Mouse (Mus musculus) neural tube, embryonic 14.5 days (tissue): ENCODE measurements around the gene Tenm3. TPM values are rescaled to one million over a fixed set of nuclear protein-coding genes. Genes with fewer than 3 reads are reported as not detected.

Experiments
- ATAC-seq: fragments of 200-750 bp; cut with Nextera tagmentation; 2 replicates; pipeline ENCODE4 v1.8.0; 2017; ENCODE audit warnings: low read depth, mild to moderate bottlenecking, moderate TSS enrichment, moderate library complexity
- H3K27ac ChIP-seq: fragments of 300-500 bp; sonication (generic); 2 replicates; pipeline ENCODE4 v1.5.1; 2014; ENCODE audit warnings: low read depth, mild to moderate bottlenecking, control low read depth, low read length, moderate library complexity, mixed read lengths
- H3K27me3 ChIP-seq: fragments of 300-500 bp; sonication (generic); 2 replicates; pipeline ENCODE4 v1.6.1; 2014; ENCODE audit warnings: low read length; ENCODE audit not compliant: control insufficient read depth, insufficient read depth
- H3K36me3 ChIP-seq: fragments of 300-500 bp; sonication (generic); 2 replicates; pipeline ENCODE4 v1.6.1; 2014; ENCODE audit warnings: low read length, mixed read lengths; ENCODE audit not compliant: control insufficient read depth, insufficient read depth
- H3K4me1 ChIP-seq: fragments of 300-500 bp; sonication (generic); 2 replicates; pipeline ENCODE4 v1.6.1; 2014; ENCODE audit warnings: low read length; ENCODE audit not compliant: control insufficient read depth, insufficient read depth
- H3K4me2 ChIP-seq: fragments of 300-500 bp; sonication (generic); 2 replicates; pipeline ENCODE4 v1.6.1; 2014; ENCODE audit warnings: mild to moderate bottlenecking, low read depth, low read length, control low read depth
- H3K4me3 ChIP-seq: fragments of 300-500 bp; sonication (generic); 2 replicates; pipeline ENCODE4 v1.5.1; 2014; ENCODE audit warnings: low read depth, low read length, control low read depth, mixed read lengths
- H3K9ac ChIP-seq: fragments of 300-500 bp; sonication (generic); replicated peaks from 2 replicates; pipeline ENCODE4 v1.6.1; 2014; ENCODE audit warnings: low read depth, mild to moderate bottlenecking, control low read depth, low read length, mixed read lengths
- H3K9me3 ChIP-seq: fragments of 300-500 bp; sonication (generic); 2 replicates; pipeline ENCODE4 v1.6.1; 2016; ENCODE audit warnings: low read length; ENCODE audit not compliant: control insufficient read depth
- WGBS: fragments of 180-500 bp; shearing (Covaris S2); extraction: QIAGEN DNeasy Blood & Tissue Kit; methylation state at CpG from one replicate; pipeline ENCODE4 v1.1.7; 2014; 5-methylcytosine and 5-hydroxymethylcytosine counted together
- polyA plus RNA-seq: library from polyadenylated mRNA; unstranded; fragments of >200 nt; fragmentation: Nextera tagmentation; extraction: Ambion mirVana; gene quantifications from 2 replicates; pipeline ENCODE4 v1.2.1, GENCODE M21; 2014

Tenm3 gene
- polyA plus RNA-seq, 1 experiment from 2014 or later: 68.9 TPM

DNA sequence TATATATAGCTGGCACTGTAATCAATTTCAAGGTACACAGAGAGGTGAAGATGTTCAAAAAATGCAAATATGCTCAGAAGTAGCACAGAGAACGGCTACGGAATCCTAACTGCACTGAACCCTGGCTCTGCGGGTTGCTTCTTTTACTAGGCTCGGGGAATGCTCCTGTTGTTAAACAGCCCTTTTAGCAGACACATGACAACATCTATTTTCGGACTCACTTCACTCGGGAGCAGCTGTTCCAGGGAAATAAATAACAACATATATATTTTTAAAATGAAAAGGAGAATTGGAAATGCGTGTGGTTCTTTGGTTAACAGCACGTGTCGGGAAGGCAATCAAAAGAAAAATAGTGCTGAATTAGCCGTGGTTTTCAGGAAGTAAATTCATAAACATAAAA, 457.9 kb downstream of the Tenm3 start:
- H3K9ac ChIP-seq: no peak overlapping the region

DNA sequence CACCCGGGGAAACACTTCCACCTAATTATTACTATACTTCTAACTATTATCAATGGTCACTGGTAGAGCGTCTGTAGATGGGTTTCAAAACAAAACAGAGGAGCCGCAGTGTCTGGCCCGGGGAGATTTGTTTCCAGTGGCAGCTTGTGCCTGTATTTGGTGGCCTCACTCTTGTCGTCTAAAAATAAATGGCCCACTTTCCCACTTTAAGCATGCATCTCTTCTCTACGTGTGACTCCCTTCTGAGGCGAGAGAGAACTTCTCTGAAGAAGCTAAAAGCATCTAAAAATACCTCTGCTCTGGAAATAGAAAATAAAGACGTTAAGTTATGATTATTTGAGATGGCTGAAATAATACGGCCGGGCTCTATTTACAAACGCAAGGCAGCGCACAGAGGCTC, 463.7 kb downstream of the Tenm3 start:
- 80% methylated on average over 12 of the region's 12 CpGs for WGBS

More for the DNA sequence above, 457.9 kb downstream of the Tenm3 start:
- no peak for ATAC-seq
- Histone ChIP-seq H3K36me3 (no peaks in the 10 kb centered on the region), H3K9me3 (no peaks in the 10 kb centered on the region), H3K4me2 (no peak overlapping the region), H3K4me3 (no peak overlapping the region), H3K4me1 (peaks cover 6% of the 10 kb centered on the region; the same call in 1 of the 2 replicates), H3K27me3 (no peaks in the 10 kb centered on the region), H3K27ac (no peak overlapping the region)
- WGBS: 37% methylated on average over 10 of the region's 10 CpGs

DNA sequence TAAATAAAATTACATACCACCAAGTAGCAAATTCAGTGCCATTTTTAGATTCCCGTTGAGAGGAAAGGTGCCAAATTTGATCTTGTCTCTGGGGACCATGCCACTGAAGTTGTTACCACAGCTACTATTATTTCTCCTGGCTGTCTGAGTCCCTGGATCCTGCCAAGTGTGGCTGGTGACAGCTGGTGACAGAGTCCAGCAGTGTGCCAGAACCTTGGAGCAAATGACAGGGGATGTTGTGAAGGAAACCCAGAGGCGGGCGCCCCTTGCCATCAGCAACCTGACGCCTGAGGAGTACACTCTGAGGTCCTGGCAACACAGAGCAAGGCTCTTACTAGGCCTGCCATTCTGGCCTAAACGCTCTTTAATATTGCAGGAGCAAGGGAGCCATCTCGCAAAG, 467.0 kb downstream of the Tenm3 start:
- H3K9me3 ChIP-seq: no peaks in the 10 kb centered on the region
- H3K4me3 ChIP-seq: no peak overlapping the region
- H3K9ac ChIP-seq: no peak overlapping the region
- H3K4me2 ChIP-seq: no peak overlapping the region
- H3K4me1 ChIP-seq: no peaks in the 10 kb centered on the region
- no peaks in the 10 kb centered on the region for H3K36me3 ChIP-seq
- 60% methylated on average over 6 of the region's 6 CpGs for WGBS
- no peak overlapping the region; the same call in 1 of the 2 replicates for H3K27ac ChIP-seq
- peak; percentile 62; the same call in 1 of the 2 replicates for ATAC-seq
- no peaks in the 10 kb centered on the region for H3K27me3 ChIP-seq

More for the DNA sequence above, 463.7 kb downstream of the Tenm3 start:
- no peak overlapping the region for H3K9ac ChIP-seq
- H3K4me3 ChIP-seq: no peak overlapping the region
- H3K9me3 ChIP-seq: no peaks in the 10 kb centered on the region
- H3K36me3 ChIP-seq: no peaks in the 10 kb centered on the region
- H3K4me1 ChIP-seq: no peaks in the 10 kb centered on the region
- ATAC-seq: no peak
- no peak overlapping the region for H3K4me2 ChIP-seq
- no peaks in the 10 kb centered on the region for H3K27me3 ChIP-seq
- no peak overlapping the region for H3K27ac ChIP-seq

DNA sequence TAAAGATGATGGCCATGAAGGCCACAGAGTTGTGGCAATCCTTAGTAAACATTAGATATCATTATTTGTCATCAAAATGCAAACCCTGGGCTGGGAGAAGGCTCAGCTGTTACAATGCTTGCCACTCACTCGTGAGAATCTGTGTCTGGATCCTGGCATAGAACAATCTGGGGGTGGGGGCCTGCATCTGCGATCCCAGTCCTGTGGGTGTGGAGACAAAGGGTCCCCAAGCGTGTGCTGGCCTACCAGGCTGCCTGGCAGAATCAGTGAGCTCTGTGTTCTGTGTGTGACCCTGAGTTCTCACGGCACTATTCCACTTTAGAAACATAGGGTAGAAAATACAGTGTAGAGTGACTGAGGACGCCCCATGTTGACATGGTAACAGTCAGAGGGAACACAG, 468.6 kb downstream of the Tenm3 start:
- WGBS: 50% methylated on average over 5 of the region's 5 CpGs
- ATAC-seq: no peak

DNA sequence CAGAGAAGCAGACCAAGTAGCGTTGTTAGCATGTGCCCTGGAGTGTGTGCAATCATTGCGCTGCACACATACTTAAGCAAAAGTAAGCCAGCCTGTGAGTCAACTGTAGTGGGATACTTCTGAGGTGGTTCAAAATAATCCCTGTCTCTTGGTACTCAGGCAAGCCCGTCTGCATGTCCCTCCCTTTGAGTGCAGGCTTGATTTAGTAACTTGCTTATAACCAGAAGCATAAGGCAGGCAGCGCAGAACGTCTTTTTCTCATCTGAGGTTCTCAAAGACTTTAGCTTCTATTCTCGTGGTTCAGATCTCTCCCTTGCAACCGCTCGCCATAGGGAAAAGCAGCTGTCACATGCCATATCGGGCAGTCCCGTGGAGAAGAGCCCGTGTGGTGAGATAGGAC, 470.3 kb downstream of the Tenm3 start:
- H3K4me3 ChIP-seq: no peak overlapping the region
- ATAC-seq: no peak
- H3K27ac ChIP-seq: no peak overlapping the region
- no peak overlapping the region for H3K4me2 ChIP-seq
- H3K36me3 ChIP-seq: no peaks in the 10 kb centered on the region
- no peaks in the 10 kb centered on the region for H3K4me1 ChIP-seq
- no peak overlapping the region for H3K9ac ChIP-seq
- H3K9me3 ChIP-seq: no peaks in the 10 kb centered on the region
- 91% methylated on average over 11 of the region's 11 CpGs for WGBS
- H3K27me3 ChIP-seq: no peaks in the 10 kb centered on the region

More for the DNA sequence above, 468.6 kb downstream of the Tenm3 start:
- Histone ChIP-seq H3K36me3 (no peaks in the 10 kb centered on the region), H3K9me3 (no peaks in the 10 kb centered on the region), H3K4me3 (no peak overlapping the region), H3K27ac (no peak overlapping the region), H3K9ac (no peak overlapping the region), H3K4me1 (no peaks in the 10 kb centered on the region), H3K27me3 (no peaks in the 10 kb centered on the region), H3K4me2 (no peak overlapping the region)

DNA sequence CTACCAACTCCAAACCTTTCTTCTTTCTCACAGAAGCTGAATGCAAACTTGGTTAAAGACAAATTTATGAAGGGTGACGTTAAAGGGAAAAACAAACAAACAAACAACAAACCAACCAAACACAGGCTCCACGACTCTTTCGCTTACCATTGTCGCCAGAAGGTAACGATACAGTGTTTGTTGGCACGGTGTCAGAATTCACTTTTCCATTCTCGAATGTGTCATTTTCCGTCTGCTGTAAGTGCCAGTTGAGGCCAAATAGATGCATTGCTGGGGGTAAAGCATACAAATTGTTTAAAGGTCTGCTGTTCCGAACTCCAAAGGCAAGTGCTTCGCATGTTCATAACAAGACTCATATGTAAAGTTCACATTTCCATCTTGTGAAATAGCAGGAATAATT, 476.6 kb downstream of the Tenm3 start:
- Histone ChIP-seq H3K27me3 (no peaks in the 10 kb centered on the region), H3K36me3 (no peaks in the 10 kb centered on the region), H3K4me1 (peaks cover 10% of the 10 kb centered on the region; the same call in 1 of the 2 replicates), H3K27ac (no peak overlapping the region), H3K9ac (no peak overlapping the region), H3K4me3 (no peak overlapping the region), H3K9me3 (no peaks in the 10 kb centered on the region), H3K4me2 (no peak overlapping the region)
- WGBS: 63% methylated on average over 10 of the region's 10 CpGs
- ATAC-seq: no peak

DNA sequence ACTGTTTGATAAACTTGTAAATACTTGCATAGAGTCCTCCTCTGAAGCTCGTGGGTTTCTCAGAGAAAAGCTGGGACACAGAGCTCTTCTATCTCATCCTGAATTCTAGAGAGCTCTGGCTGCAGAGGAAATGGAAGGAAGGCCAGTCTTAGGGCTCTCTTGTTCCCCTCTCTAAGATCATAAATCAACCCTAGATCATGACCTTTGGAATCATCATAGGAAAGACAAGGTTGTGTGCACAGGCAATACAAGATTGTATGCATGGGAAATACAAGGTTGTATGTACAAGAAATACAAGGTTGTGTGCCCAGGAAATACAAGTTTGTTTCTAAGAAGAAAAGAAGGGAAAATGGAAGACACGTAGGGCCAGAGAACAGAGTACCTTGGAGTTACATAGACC, 486.9 kb downstream of the Tenm3 start:
- WGBS: 77% methylated on average over 2 of the region's 2 CpGs
- Histone ChIP-seq H3K36me3 (no peaks in the 10 kb centered on the region), H3K4me2 (no peak overlapping the region), H3K9me3 (no peaks in the 10 kb centered on the region), H3K4me1 (no peaks in the 10 kb centered on the region), H3K27ac (no peak overlapping the region), H3K9ac (no peak overlapping the region), H3K27me3 (no peaks in the 10 kb centered on the region), H3K4me3 (no peak overlapping the region)
- no peak for ATAC-seq

DNA sequence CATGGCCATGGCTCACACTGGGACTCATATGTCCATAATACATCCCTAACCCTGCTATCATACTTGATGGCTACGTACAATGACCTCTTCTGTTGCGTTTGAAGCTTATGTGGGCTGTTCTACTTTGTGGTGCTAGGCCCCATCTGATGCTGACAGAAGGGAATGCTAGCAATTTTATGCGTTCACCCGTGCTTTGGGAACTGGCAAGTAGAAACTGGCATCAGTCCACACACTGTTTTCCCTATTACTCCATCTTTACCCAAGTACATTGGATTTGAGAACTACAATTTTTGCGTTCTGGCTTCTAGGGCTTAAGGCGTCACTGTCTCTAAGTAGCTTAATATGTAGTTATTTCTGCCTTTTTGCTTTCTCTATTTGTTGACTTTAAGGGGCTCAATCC, 490.3 kb downstream of the Tenm3 start:
- Histone ChIP-seq H3K4me2 (no peak overlapping the region), H3K4me1 (no peaks in the 10 kb centered on the region), H3K4me3 (no peak overlapping the region), H3K9me3 (no peaks in the 10 kb centered on the region), H3K27me3 (no peaks in the 10 kb centered on the region), H3K27ac (no peak overlapping the region), H3K9ac (no peak overlapping the region), H3K36me3 (no peaks in the 10 kb centered on the region)
- 93% methylated on average over 6 of the region's 6 CpGs for WGBS
- no peak for ATAC-seq

DNA sequence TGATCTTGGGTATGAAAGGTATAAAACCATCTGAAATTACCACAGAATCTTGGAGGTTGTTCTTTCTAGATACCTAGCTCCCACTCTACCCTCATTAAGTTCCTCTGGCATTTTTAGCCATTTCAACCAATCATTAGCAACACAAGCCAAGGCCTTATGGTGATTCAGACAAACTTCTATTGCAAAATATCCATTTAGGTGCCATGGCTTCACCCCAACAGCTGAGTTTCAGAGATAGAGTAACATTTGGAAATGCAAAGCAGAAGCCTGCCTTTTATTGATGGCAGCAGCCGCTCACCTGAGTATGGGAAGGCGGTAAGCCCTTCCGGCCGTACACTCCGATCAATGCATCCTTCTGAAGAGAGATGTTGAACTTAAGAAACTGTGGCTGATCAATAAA, 494.9 kb downstream of the Tenm3 start:
- 90% methylated on average over 5 of the region's 5 CpGs for WGBS
- Histone ChIP-seq H3K36me3 (no peaks in the 10 kb centered on the region), H3K4me1 (peaks cover 6% of the 10 kb centered on the region; the same call in 1 of the 2 replicates), H3K4me3 (no peak overlapping the region), H3K4me2 (no peak overlapping the region), H3K27ac (no peak overlapping the region), H3K9ac (no peak overlapping the region), H3K27me3 (no peaks in the 10 kb centered on the region), H3K9me3 (no peaks in the 10 kb centered on the region)
- ATAC-seq: no peak
